Mouse (Mus musculus) erythroblast, embryonic 14.5 days (primary cell): Measurements from ENCODE around the gene Zmat3. TPM values are rescaled to one million over a fixed set of nuclear protein-coding genes. Genes with fewer than 3 reads are reported as not detected.

ENCODE experiments used
- H3K27me3 ChIP-seq: 2 replicates; pipeline ENCODE4 v1.6.1; 2012; ENCODE audit warnings: inconsistent platforms; ENCODE audit not compliant: control insufficient read depth
- H3K36me3 ChIP-seq: 2 replicates; pipeline ENCODE4 v1.6.1; 2012; ENCODE audit warnings: mild to moderate bottlenecking, inconsistent platforms; ENCODE audit not compliant: control insufficient read depth
- H3K4me1 ChIP-seq: 2 replicates; pipeline ENCODE4 v1.6.1; 2012; ENCODE audit warnings: inconsistent platforms; ENCODE audit not compliant: control insufficient read depth
- H3K4me3 ChIP-seq: replicated peaks from 2 replicates; pipeline ENCODE3; 2012; ENCODE audit warnings: moderate library complexity, mild to moderate bottlenecking, inconsistent platforms
- H3K9me3 ChIP-seq: 2 replicates; pipeline ENCODE4 v1.6.1; 2012; ENCODE audit warnings: low read length, inconsistent platforms, mixed read lengths; ENCODE audit not compliant: control insufficient read depth
- GATA1 ChIP-seq: IDR thresholded peaks from 2 replicates; pipeline ENCODE4 v1.6.1; 2012; ENCODE audit warnings: low read length, inconsistent platforms, mixed read lengths
- TAL1 ChIP-seq: IDR thresholded peaks from 3 replicates; pipeline ENCODE4 v1.6.1; 2012; ENCODE audit warnings: low read length, inconsistent platforms, mixed read lengths
- polyA plus RNA-seq: library from polyadenylated mRNA; stranded (reverse); fragments of >175 nt; gene quantifications from 2 replicates; pipeline ENCODE4 v1.2.3, GENCODE M21; 2012

The Zmat3 gene
- 0.01 and 0.02 TPM in 2 replicates for polyA plus RNA-seq

DNA sequence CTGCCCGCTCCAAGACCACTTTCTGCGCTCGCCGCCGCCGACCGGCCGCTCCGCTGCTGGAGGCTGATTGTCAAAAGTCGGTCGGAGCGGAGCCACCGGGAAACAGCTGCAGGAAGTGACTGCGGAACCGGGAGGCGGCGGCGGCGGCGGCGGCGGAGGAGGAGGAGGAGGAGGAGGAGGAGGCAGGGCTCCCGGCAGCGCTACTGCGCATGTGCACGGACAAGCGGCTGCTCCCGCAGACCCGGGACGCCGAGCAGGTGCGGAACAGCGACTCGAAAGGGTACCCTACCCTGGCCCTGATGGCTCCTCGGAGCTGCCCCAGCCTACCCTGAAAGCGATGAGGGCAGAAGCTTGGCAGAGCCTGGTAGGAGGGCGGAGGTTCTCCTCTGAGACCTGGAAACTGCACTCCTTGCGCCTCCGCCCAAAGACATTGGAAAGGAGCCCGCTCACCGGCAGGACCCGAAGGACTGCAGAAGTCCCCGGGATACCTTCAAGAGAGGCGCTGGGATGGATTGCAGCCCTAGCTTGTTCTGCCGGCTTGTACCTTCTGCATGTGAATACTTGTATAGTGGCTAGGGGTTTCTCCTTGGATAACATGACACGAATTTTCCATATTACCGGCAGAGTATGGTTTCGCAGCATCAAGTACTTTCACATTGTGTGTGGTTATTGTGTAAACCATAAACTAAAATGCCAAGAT lies at the start of gene Zmat3:
Gene Zmat3 (minus strand): TSS at position 469 of the 700 bp plus-strand sequence.
- H3K4me3 ChIP-seq, result peak within 1 kb of the TSS; percentile 75

GRCm38 (mm10) chr3:32414381-32414780 lies 48.6 kb upstream of the Zmat3 start:
- no peaks in the 10 kb centered on the region for H3K27me3 ChIP-seq
- no peaks in the 10 kb centered on the region for H3K9me3 ChIP-seq
- TF ChIP-seq GATA1 (no peak), TAL1 (no peak)
- H3K4me3 ChIP-seq, result no peak overlapping the region
- H3K4me1 ChIP-seq, result peaks cover 7% of the 10 kb centered on the region
- peaks cover 4% of the 10 kb centered on the region for H3K36me3 ChIP-seq

More for the DNA sequence above, at the start of gene Zmat3:
- TF ChIP-seq TAL1 (no peak), GATA1 (no peak)
- Histone ChIP-seq H3K9me3 (no peaks in the 10 kb centered on the region; the same call in 1 of the 2 replicates), H3K36me3 (no peaks in the 10 kb centered on the region), H3K27me3 (peaks cover 42% of the 10 kb centered on the region), H3K4me1 (peaks cover 19% of the 10 kb centered on the region)

GRCm38 (mm10) chr3:32412502-32413044 lies 46.8 kb upstream of the Zmat3 start:
- TF ChIP-seq GATA1 (no peak), TAL1 (no peak)
- Histone ChIP-seq H3K4me1 (peaks cover 21% of the 10 kb centered on the region), H3K9me3 (no peaks in the 10 kb centered on the region), H3K4me3 (no peak overlapping the region), H3K27me3 (no peaks in the 10 kb centered on the region), H3K36me3 (peaks cover under 1% of the 10 kb centered on the region; the same call in 1 of the 2 replicates)

GRCm38 (mm10) chr3:32408811-32409273 lies 43.0 kb upstream of the Zmat3 start:
- Histone ChIP-seq H3K4me3 (no peak overlapping the region), H3K27me3 (no peaks in the 10 kb centered on the region), H3K9me3 (no peaks in the 10 kb centered on the region), H3K4me1 (peaks cover 42% of the 10 kb centered on the region), H3K36me3 (no peaks in the 10 kb centered on the region)
- no peak for TF ChIP-seq GATA1
- no peak for TF ChIP-seq TAL1

GRCm38 (mm10) chr3:32406804-32407203 lies 41.0 kb upstream of the Zmat3 start:
- Histone ChIP-seq H3K27me3 (no peaks in the 10 kb centered on the region), H3K36me3 (no peaks in the 10 kb centered on the region), H3K4me1 (peaks cover 42% of the 10 kb centered on the region), H3K4me3 (no peak overlapping the region), H3K9me3 (no peaks in the 10 kb centered on the region)
- TF ChIP-seq TAL1, result no peak
- no peak for TF ChIP-seq GATA1

DNA sequence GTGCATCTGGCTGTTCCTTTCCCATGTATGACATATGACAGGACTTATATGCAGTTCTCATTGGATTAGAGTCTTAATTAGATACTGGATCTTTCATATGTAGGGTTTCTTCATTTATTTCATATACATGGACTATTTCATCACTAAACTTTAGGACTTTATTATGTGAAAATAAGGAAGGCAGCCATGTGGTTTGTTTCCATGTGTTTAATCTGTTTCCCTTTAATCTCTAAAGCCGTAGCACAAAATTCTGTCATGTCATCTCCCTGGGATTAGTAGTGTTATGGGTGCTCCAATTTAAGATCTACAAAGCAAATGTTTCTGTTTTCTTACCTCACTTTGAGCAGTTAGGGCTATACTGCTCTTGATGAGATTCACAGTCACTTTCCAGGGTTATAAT lies 39.9 kb upstream of the Zmat3 start:
- no peaks in the 10 kb centered on the region for H3K9me3 ChIP-seq
- H3K36me3 ChIP-seq, result no peaks in the 10 kb centered on the region
- TF ChIP-seq TAL1 (no peak), GATA1 (no peak)
- H3K4me3 ChIP-seq, result no peak overlapping the region
- peaks cover 44% of the 10 kb centered on the region for H3K4me1 ChIP-seq
- no peaks in the 10 kb centered on the region for H3K27me3 ChIP-seq

GRCm38 (mm10) chr3:32402990-32403885 lies 37.4 kb upstream of the Zmat3 start:
- H3K4me1 ChIP-seq, result peaks cover 51% of the 10 kb centered on the region
- TF ChIP-seq GATA1 (no peak), TAL1 (no peak)
- H3K9me3 ChIP-seq, result no peaks in the 10 kb centered on the region
- H3K4me3 ChIP-seq, result no peak overlapping the region
- no peaks in the 10 kb centered on the region for H3K27me3 ChIP-seq
- H3K36me3 ChIP-seq, result peaks cover 3% of the 10 kb centered on the region

- no peak overlapping the region for H3K4me3 ChIP-seq
- TF ChIP-seq TAL1 (no peak), GATA1 (no peak)
- no peaks in the 10 kb centered on the region for H3K27me3 ChIP-seq
- H3K36me3 ChIP-seq, result peaks cover 3% of the 10 kb centered on the region
- no peaks in the 10 kb centered on the region for H3K9me3 ChIP-seq
- H3K4me1 ChIP-seq, result peaks cover 44% of the 10 kb centered on the region
These were observed 35.8 kb upstream of the Zmat3 start for GRCm38 (mm10) chr3:32401591-32401990.

- Histone ChIP-seq H3K36me3 (peaks cover 3% of the 10 kb centered on the region), H3K9me3 (no peaks in the 10 kb centered on the region), H3K27me3 (no peaks in the 10 kb centered on the region), H3K4me1 (peaks cover 40% of the 10 kb centered on the region), H3K4me3 (no peak overlapping the region)
- TF ChIP-seq GATA1, result no peak
- TF ChIP-seq TAL1, result no peak
These were observed 34.1 kb upstream of the Zmat3 start for GRCm38 (mm10) chr3:32399931-32400330.
